Mouse (Mus musculus): ENCODE data around the gene P2rx6.
A peak's percentile ranks its signal among the peaks of the same experiment; 100 is the strongest.
"Not testable (repeated sequence)": the region's sequence is repeated elsewhere in the genome, so short reads cannot be mapped to it uniquely, and the experiment has no call there.

P2rx6 gene

GRCm38 (mm10) chr16:17561128-17561750 lies 446 bp upstream of the P2rx6 start, which contains the start of gene Lrrc74b:
Gene Lrrc74b, minus strand, starts transcription at chr16:17561247.
- DNase-seq (ENCODE audit: low read depth) = no peak

GRCm38 (mm10) chr16:17563580-17563979 lies 1.9 kb downstream of the P2rx6 start:
- DNase-seq (ENCODE audit: low read depth) = no peak

- DNase-seq (ENCODE audit: low read depth) = no peak
Observed at GRCm38 (mm10) chr16:17564221-17564620, 2.5 kb downstream of the P2rx6 start.

GRCm38 (mm10) chr16:17564771-17565170 lies 3.1 kb downstream of the P2rx6 start:
- no peak for DNase-seq (ENCODE audit: low read depth)

- no peak for DNase-seq (ENCODE audit: low read depth)
Observed at GRCm38 (mm10) chr16:17566186-17566585, 4.5 kb downstream of the P2rx6 start.

GRCm38 (mm10) chr16:17575870-17576824 lies 14.5 kb downstream of the P2rx6 start:
- DNase-seq (ENCODE audit: low read depth) = no peak

- DNase-seq (ENCODE audit: low read depth) = no peak
Observed at GRCm38 (mm10) chr16:17576825-17577215, 15.1 kb downstream of the P2rx6 start.

- DNase-seq (ENCODE audit: low read depth) = peak; percentile 42
Observed at GRCm38 (mm10) chr16:17583064-17583463, 21.4 kb downstream of the P2rx6 start, which contains the start of gene Slc7a4. Gene Slc7a4, minus strand, starts transcription at chr16:17583214.

- no peak for DNase-seq (ENCODE audit: low read depth)
Observed at GRCm38 (mm10) chr16:17584555-17584954, 22.9 kb downstream of the P2rx6 start.

GRCm38 (mm10) chr16:17590731-17591130 lies 29.0 kb downstream of the P2rx6 start:
- no peak for DNase-seq (ENCODE audit: low read depth)

- no peak for DNase-seq (ENCODE audit: low read depth)
Observed at GRCm38 (mm10) chr16:17600944-17601562, 39.4 kb downstream of the P2rx6 start.

GRCm38 (mm10) chr16:17604941-17605340 lies 43.3 kb downstream of the P2rx6 start:
- DNase-seq (ENCODE audit: low read depth) = no peak

- no peak for DNase-seq (ENCODE audit: low read depth)
Observed at GRCm38 (mm10) chr16:17605684-17606083, 44.0 kb downstream of the P2rx6 start.

- no peak for DNase-seq (ENCODE audit: low read depth)
Observed at GRCm38 (mm10) chr16:17611383-17611782, 49.7 kb downstream of the P2rx6 start.

- not testable (repeated sequence) for DNase-seq (ENCODE audit: low read depth)
Observed at GRCm38 (mm10) chr16:17614740-17615139, 53.1 kb downstream of the P2rx6 start.

- DNase-seq (ENCODE audit: low read depth) = no peak
Observed at GRCm38 (mm10) chr16:17616212-17616611, 54.5 kb downstream of the P2rx6 start.

- no peak for DNase-seq (ENCODE audit: low read depth)
Observed at GRCm38 (mm10) chr16:17617922-17618565, 56.4 kb downstream of the P2rx6 start.

GRCm38 (mm10) chr16:17619198-17620105 lies 57.8 kb downstream of the P2rx6 start, which contains the start of gene Smpd4:
Gene Smpd4, plus strand, starts transcription at chr16:17619354.
- peak; percentile 93 for DNase-seq (ENCODE audit: low read depth)

- DNase-seq (ENCODE audit: low read depth) = no peak
Observed at GRCm38 (mm10) chr16:17621936-17622335, 60.3 kb downstream of the P2rx6 start.

GRCm38 (mm10) chr16:17625488-17626268 lies 64.0 kb downstream of the P2rx6 start:
- DNase-seq (ENCODE audit: low read depth) = no peak

Measured in c-Kit-positive CD71-positive TER-119-negative erythroid progenitor cells, embryonic 14.5 days (primary cell).